Mouse (Mus musculus) heart, embryonic 12.5 days (tissue): Measurements from ENCODE around the gene Kcmf1. TPM values are rescaled to one million over a fixed set of nuclear protein-coding genes. Genes with fewer than 3 reads are reported as not detected.
"Not testable (repeated sequence)": the region's sequence is repeated elsewhere in the genome, so short reads cannot be mapped to it uniquely, and the experiment has no call there.

ENCODE experiments used
- ATAC-seq: fragments of 200-750 bp; cut with Nextera tagmentation; 2 replicates; pipeline ENCODE4 v1.8.0; 2017; ENCODE audit warnings: moderate TSS enrichment, moderate library complexity; ENCODE audit not compliant: insufficient number of reproducible peaks, low FRiP score
- H3K27ac ChIP-seq: fragments of 300-500 bp; sonication (generic); 2 replicates; pipeline ENCODE4 v1.5.1; 2016; ENCODE audit warnings: mild to moderate bottlenecking, moderate library complexity; ENCODE audit not compliant: poor library complexity, severe bottlenecking
- H3K27me3 ChIP-seq: fragments of 300-500 bp; sonication (generic); replicated peaks from 2 replicates; pipeline ENCODE4 v1.6.1; 2016; ENCODE audit warnings: mild to moderate bottlenecking, moderate library complexity
- H3K36me3 ChIP-seq: fragments of 300-500 bp; sonication (generic); 2 replicates; pipeline ENCODE4 v1.6.1; 2016; ENCODE audit warnings: mild to moderate bottlenecking, moderate library complexity
- H3K4me1 ChIP-seq: fragments of 300-500 bp; sonication (generic); replicated peaks from 2 replicates; pipeline ENCODE4 v1.6.1; 2016; ENCODE audit warnings: mild to moderate bottlenecking
- H3K4me2 ChIP-seq: fragments of 300-500 bp; sonication (generic); 2 replicates; pipeline ENCODE4 v1.6.1; 2016; ENCODE audit warnings: mild to moderate bottlenecking, moderate library complexity
- H3K4me3 ChIP-seq: fragments of 300-500 bp; sonication (generic); 2 replicates; pipeline ENCODE4 v1.5.1; 2016; ENCODE audit warnings: mild to moderate bottlenecking
- H3K9ac ChIP-seq: fragments of 300-500 bp; sonication (generic); 2 replicates; pipeline ENCODE4 v1.6.1; 2016; ENCODE audit warnings: mild to moderate bottlenecking, moderate library complexity
- H3K9me3 ChIP-seq: fragments of 300-500 bp; sonication (generic); replicated peaks from 2 replicates; pipeline ENCODE4 v1.6.1; 2016; ENCODE audit warnings: mild to moderate bottlenecking, moderate library complexity
- WGBS: fragments of 180-500 bp; shearing (Covaris S2); methylation state at CpG from one replicate; pipeline ENCODE4 v1.1.7; 2016; 5-methylcytosine and 5-hydroxymethylcytosine counted together
- polyA plus RNA-seq: library from polyadenylated mRNA; unstranded; fragments of >200 nt; fragmentation: Nextera tagmentation; extraction: Ambion mirVana; gene quantifications from 2 replicates; pipeline ENCODE4 v1.2.1, GENCODE M21; 2016

Gene Kcmf1
- polyA plus RNA-seq, 1 experiment from 2014 or later = 50.8 TPM

DNA sequence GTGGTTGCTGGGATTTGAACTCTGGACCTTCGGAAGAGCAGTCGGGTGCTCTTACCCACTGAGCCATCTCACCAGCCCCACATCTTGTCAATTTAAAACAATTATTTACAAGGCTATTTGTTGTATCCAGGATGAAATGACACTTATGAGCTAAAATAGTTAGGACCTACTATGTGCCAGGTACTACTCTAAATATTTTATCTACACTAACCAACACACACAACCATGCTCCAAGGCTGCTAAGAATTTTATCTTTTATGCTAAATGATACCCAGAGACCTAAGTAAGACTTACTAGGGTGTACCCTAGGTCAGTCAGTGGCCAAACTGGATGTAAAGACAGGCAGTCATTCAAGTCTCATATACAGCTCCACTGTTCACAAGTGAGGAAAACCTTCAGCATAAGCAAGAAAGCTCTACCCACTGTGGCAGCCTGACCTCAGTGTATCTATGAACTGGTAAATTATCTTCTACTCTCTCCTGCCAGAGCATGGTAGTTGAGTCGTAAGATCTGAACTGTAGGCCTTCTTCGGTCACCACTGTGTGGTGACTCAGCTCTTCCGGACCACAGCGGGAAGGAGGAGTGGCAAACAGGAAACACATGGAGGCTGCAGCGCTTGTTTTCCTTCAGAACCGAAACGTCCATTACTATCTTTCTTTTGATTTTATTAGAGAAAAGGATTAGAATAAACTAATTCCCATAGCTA, 18.7 kb downstream of the Kcmf1 start:
- Histone ChIP-seq H3K27ac (no peak overlapping the region), H3K9ac (no peak overlapping the region), H3K9me3 (no peaks in the 10 kb centered on the region), H3K27me3 (no peaks in the 10 kb centered on the region), H3K4me3 (no peak overlapping the region), H3K4me2 (peak overlapping the region; percentile 35; the same call in 1 of the 2 replicates), H3K36me3 (no peaks in the 10 kb centered on the region; the same call in 1 of the 2 replicates), H3K4me1 (peaks cover 43% of the 10 kb centered on the region)
- 65% methylated on average over 9 of the region's 9 CpGs for WGBS
- ATAC-seq = peak; percentile 84

DNA sequence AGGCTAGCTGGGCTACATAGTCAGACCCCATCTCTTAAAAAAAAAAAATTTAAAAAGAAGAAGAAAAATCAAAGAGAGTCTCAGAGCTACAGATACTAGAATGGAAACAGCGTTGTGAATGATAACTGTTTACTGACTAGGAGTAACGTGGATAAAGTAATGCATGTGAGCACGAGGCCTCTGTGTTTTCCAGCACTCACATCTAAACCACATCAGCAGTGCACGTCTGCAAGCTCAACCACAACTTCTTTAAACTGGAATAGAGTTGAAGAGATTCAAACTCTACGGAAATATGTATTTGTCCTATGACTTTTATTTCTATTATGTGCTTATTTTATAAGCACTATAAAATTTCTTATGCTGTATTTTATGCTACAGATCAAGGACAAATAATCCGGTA, 23.1 kb downstream of the Kcmf1 start:
- Histone ChIP-seq H3K9ac (no peak overlapping the region), H3K4me3 (no peak overlapping the region), H3K4me2 (no peak overlapping the region), H3K4me1 (peaks cover 29% of the 10 kb centered on the region), H3K27ac (no peak overlapping the region), H3K27me3 (no peaks in the 10 kb centered on the region), H3K36me3 (no peaks in the 10 kb centered on the region; the same call in 1 of the 2 replicates), H3K9me3 (no peaks in the 10 kb centered on the region)
- no peak for ATAC-seq
- WGBS = 89% methylated on average over 6 of the region's 6 CpGs

DNA sequence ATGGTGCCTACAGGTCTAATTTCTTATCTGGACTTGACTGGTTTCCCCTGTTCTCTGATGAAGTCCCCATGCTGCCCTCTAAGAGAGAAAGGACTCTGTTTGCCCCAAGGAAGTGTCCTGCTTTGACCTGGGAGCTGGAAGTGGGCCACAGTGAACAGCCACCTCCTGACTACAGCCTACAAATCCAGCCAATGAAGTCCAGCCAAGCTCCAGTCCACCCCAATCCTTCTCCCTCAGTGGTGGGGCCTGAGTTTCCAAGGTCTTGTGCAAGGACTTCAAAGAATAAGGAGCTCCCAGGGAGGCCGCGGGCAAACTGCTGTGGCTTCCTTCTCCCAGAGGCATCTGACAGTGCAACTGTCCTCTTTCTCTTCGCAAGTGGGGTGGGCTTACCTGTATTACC, 26.4 kb downstream of the Kcmf1 start:
- WGBS = 85% methylated on average over 3 of the region's 3 CpGs
- no peaks in the 10 kb centered on the region for H3K36me3 ChIP-seq
- no peak overlapping the region for H3K27ac ChIP-seq
- no peak overlapping the region for H3K4me2 ChIP-seq
- H3K27me3 ChIP-seq = no peaks in the 10 kb centered on the region
- H3K9me3 ChIP-seq = no peaks in the 10 kb centered on the region
- no peak for ATAC-seq
- peaks cover 38% of the 10 kb centered on the region for H3K4me1 ChIP-seq
- H3K9ac ChIP-seq = no peak overlapping the region
- no peak overlapping the region for H3K4me3 ChIP-seq

DNA sequence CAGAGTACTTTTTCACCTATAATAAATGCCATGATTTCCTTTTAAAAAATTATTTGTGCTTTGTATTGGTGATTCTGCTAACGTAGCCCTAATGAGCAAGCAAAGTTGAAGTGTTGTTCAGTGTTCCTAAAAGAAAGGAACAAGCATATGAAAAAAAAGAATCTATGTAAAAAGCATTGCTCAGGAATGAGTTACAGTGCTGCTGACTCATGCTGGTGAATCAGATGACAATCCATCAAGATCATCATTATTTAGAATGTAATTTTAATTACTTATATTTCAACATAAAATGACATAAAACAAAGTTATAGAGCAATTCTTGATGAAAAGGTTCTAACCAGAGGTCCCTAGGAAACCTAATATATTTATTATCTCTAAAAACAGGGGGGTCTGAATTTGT, 27.5 kb downstream of the Kcmf1 start:
- Histone ChIP-seq H3K36me3 (no peaks in the 10 kb centered on the region), H3K4me3 (no peak overlapping the region), H3K27ac (no peak overlapping the region), H3K9ac (no peak overlapping the region), H3K9me3 (no peaks in the 10 kb centered on the region), H3K4me2 (no peak overlapping the region), H3K27me3 (no peaks in the 10 kb centered on the region), H3K4me1 (peaks cover 39% of the 10 kb centered on the region)
- WGBS = 97% methylated on average over 1 of the region's 1 CpGs
- no peak for ATAC-seq

DNA sequence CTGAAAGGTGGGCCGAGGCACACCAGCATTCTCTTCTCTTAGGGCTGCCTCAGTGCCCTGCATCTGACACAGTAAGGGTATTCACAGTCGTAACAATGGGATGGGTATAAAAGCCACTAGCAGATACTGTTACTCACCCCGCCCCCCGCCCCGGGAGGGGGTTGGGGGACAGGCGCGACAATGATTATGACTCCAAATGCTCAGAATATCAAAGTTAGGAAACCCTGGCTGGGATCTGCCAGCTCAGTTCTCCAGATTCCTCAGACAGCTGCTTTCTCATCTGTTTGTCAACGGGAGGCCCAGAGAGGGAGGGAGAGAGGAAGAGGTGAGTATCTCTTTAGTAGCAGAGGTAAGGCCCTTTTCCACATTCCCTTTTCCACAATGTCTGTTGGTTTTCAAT, 30.2 kb downstream of the Kcmf1 start:
- H3K9me3 ChIP-seq = no peaks in the 10 kb centered on the region
- no peaks in the 10 kb centered on the region for H3K27me3 ChIP-seq
- H3K27ac ChIP-seq = no peak overlapping the region
- H3K4me2 ChIP-seq = no peak overlapping the region
- H3K4me3 ChIP-seq = no peak overlapping the region
- 64% methylated on average over 8 of the region's 8 CpGs for WGBS
- H3K9ac ChIP-seq = no peak overlapping the region
- peaks cover 44% of the 10 kb centered on the region for H3K4me1 ChIP-seq
- ATAC-seq = no peak
- no peaks in the 10 kb centered on the region for H3K36me3 ChIP-seq

DNA sequence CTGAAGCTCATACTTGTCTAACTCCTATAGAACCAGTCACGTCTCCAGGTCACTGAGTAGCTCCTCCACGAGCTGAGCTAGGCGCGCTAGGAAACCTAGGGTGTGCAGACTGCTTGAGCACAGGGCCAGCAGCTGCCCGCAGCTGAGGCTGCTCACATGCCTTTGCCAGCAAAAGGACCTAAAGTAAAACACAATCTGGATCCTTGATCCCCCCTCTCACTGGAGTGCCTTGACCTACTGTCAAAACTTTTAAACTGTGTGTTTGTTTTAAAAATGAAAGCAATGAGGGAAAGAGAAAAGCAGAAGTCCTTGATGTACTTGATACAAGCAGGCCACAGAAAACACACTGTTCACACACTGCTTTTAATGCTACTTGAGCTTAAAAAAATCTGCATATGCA, 31.1 kb downstream of the Kcmf1 start:
- no peak for ATAC-seq
- Histone ChIP-seq H3K9ac (no peak overlapping the region), H3K27me3 (no peaks in the 10 kb centered on the region), H3K27ac (no peak overlapping the region), H3K4me3 (no peak overlapping the region), H3K4me1 (peaks cover 40% of the 10 kb centered on the region), H3K36me3 (no peaks in the 10 kb centered on the region), H3K9me3 (no peaks in the 10 kb centered on the region), H3K4me2 (no peak overlapping the region)
- WGBS = 74% methylated on average over 5 of the region's 5 CpGs

DNA sequence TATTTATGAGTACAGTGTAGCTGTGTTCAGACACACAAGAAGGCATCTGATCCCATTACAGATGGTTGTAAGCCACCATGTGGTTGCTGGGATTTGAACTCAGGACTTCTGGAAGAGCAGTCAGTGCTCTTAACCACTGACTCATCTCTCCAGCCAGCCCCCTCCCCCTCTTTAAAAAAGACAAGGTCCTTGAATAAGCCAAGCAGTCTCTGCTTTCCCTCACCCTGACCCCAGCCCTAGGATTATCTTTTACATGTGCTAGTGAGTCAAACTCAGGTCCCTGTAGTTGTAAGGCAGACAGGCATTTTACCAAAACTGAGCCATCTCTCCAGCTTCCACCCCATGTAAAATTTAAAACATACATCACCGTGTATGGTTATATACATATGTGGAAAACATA, 32.0 kb downstream of the Kcmf1 start:
- peaks cover 4% of the 10 kb centered on the region; the same call in 1 of the 2 replicates for H3K36me3 ChIP-seq
- no peaks in the 10 kb centered on the region for H3K27me3 ChIP-seq
- WGBS = 96% methylated on average over 1 of the region's 1 CpGs
- H3K4me1 ChIP-seq = peaks cover 40% of the 10 kb centered on the region
- no peak overlapping the region for H3K9ac ChIP-seq
- H3K9me3 ChIP-seq = no peaks in the 10 kb centered on the region
- H3K4me2 ChIP-seq = no peak overlapping the region
- no peak overlapping the region for H3K4me3 ChIP-seq
- ATAC-seq = no peak
- H3K27ac ChIP-seq = no peak overlapping the region

DNA sequence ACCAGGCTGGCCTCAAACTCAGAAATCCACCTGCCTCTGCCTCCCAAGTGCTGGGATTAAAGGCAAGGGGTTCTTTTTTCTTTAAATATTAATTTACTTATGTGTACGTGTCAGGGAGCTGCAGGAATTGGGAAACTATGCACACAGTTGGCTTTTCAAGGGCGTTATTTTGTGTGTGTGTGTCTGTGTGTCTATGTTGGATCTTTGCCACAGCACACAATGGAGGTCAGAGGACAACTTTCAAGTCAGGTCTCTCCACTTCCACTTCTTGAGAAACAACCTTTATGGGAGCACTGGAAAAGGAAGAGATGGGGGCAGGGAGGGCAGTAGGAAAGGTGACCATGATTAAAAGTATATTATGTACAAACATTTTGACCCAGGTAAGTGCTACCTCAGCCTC, 33.5 kb downstream of the Kcmf1 start:
- Histone ChIP-seq H3K27me3 (no peaks in the 10 kb centered on the region), H3K4me1 (peaks cover 31% of the 10 kb centered on the region), H3K36me3 (peaks cover 6% of the 10 kb centered on the region; the same call in 1 of the 2 replicates), H3K4me3 (no peak overlapping the region), H3K4me2 (no peak overlapping the region), H3K9ac (no peak overlapping the region), H3K27ac (no peak overlapping the region), H3K9me3 (no peaks in the 10 kb centered on the region)
- ATAC-seq = no peak
- WGBS = 78% methylated on average over 2 of the region's 2 CpGs

DNA sequence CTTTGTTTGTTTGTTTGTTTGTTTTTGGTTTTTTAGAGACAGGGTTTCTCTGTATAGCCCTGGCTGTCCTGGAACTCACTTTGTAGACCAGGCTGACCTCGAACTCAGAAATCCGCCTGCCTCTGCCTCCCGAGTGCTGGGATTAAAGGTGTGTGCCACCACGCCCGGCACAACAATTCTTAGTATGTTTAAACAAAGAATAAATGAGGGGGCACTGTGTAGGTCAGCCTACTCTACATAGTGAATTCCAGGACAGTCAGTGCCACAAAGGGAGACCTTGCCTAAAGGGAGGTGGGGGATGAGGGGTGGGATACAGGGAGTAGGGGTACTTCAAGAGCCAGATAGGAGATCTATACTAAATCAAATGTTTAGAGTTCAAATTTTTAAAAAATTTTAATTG, 37.1 kb downstream of the Kcmf1 start:
- H3K9ac ChIP-seq, H3K27ac ChIP-seq, H3K9me3 ChIP-seq, H3K4me3 ChIP-seq, H3K27me3 ChIP-seq, ATAC-seq, H3K4me2 ChIP-seq, H3K4me1 ChIP-seq: not testable (repeated sequence)
- 89% methylated on average over 5 of the region's 5 CpGs for WGBS
- peaks cover 19% of the 10 kb centered on the region for H3K36me3 ChIP-seq

DNA sequence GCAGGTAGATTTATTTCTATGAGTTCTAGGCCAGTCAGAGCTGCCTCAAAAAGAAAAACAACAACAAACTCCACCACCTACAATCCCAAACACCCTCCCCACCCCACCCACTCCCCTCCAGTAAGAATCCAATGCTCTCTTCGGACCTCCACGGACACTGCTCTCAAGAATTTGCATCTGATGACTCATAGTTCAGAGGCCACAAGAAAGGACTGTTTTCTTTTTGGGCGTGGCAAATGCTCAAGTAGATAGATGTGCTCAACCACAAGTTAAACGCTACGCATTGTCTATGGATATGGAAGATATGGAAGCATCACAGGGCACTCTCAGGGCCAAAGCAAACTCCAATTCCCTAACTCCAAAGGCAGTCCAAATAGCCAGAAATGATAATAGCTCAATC, 45.5 kb downstream of the Kcmf1 start:
- H3K4me2 ChIP-seq = no peak overlapping the region
- ATAC-seq = no peak
- no peak overlapping the region for H3K4me3 ChIP-seq
- H3K4me1 ChIP-seq = peaks cover 8% of the 10 kb centered on the region; the same call in 1 of the 2 replicates
- H3K36me3 ChIP-seq = peaks cover 80% of the 10 kb centered on the region
- no peak overlapping the region for H3K27ac ChIP-seq
- 69% methylated on average over 5 of the region's 5 CpGs for WGBS
- no peaks in the 10 kb centered on the region for H3K9me3 ChIP-seq
- no peaks in the 10 kb centered on the region for H3K27me3 ChIP-seq
- H3K9ac ChIP-seq = no peak overlapping the region

DNA sequence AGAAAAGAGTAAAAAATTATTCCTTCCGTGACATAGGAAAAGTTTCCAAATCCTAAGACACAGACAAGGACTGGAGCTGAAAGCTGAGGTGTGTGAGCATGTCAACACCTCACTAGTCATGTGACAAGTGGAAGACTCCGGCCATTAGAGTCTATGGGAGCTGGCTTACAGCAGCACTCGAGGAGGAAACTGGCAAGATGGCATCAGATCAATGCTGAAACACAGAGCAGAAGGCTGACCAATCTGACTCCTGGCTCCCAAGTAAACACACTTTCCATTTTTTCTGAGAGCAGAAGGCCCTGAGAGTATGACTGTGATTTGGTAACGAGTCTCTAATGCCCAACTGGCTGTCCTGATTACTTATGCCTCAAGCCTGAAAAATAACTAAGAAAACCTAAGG, 47.6 kb downstream of the Kcmf1 start:
- ATAC-seq = no peak
- Histone ChIP-seq H3K27me3 (no peaks in the 10 kb centered on the region), H3K9ac (no peak overlapping the region), H3K4me1 (peaks cover 8% of the 10 kb centered on the region; the same call in 1 of the 2 replicates), H3K9me3 (no peaks in the 10 kb centered on the region), H3K27ac (no peak overlapping the region), H3K4me2 (no peak overlapping the region), H3K36me3 (peaks cover 83% of the 10 kb centered on the region), H3K4me3 (no peak overlapping the region)
- 58% methylated on average over 4 of the region's 4 CpGs for WGBS

DNA sequence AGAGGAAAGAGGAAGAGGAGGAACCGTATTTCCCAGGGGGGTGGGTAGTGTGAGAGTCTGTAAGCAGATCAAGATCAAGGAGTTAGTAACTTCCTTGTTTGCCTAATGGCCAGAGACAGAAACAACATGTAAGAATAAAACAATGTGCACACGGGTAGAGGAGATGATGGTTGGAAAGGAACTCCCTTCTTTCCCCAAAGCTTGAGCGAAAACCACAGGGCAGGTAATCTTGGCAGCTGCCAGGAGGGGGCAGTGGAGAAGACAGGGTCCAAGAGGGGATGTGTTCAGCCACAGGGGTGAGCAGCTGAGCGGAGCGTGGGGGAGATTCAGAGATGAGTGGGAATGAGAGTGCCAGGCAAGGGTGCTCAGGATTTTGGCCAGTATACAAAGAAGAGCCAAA, 48.1 kb downstream of the Kcmf1 start:
- no peak overlapping the region for H3K9ac ChIP-seq
- no peaks in the 10 kb centered on the region for H3K27me3 ChIP-seq
- H3K4me3 ChIP-seq = no peak overlapping the region
- peaks cover 8% of the 10 kb centered on the region; the same call in 1 of the 2 replicates for H3K4me1 ChIP-seq
- H3K36me3 ChIP-seq = peaks cover 83% of the 10 kb centered on the region
- no peak for ATAC-seq
- no peak overlapping the region for H3K27ac ChIP-seq
- no peak overlapping the region for H3K4me2 ChIP-seq
- no peaks in the 10 kb centered on the region for H3K9me3 ChIP-seq
- 80% methylated on average over 5 of the region's 5 CpGs for WGBS
